In genomic region chr9:58449526-58449925, GRCm38 (mm10) we compare ENCODE assay signal across 21 mouse cellular contexts. TPM values are rescaled to one million over a fixed set of nuclear protein-coding genes. Genes with fewer than 3 reads are reported as not detected.
DNase-seq lines count a peak whose midpoint lies in the region; ATAC-seq lines count a peak whose summit lies in the region.
"Had no signal": no experiment of that assay in that cellular context is flagged by ENCODE, and none has a peak within 500 bp of the region (broad histone marks: within the 10 kb centered on the region; RNA-seq: fewer than 3 reads in every experiment).

No protein-coding gene starts in this region.

- no peak overlapping the region for H3K4me3 ChIP-seq in midbrain, embryonic 13.5 days (replicated peaks)
- H3K4me3 ChIP-seq in midbrain, embryonic 11.5 days (ENCODE audit: low read depth, low read length): no peak overlapping the region
- no peak overlapping the region for H3K4me3 ChIP-seq in forebrain, embryonic 16.5 days (replicated peaks; ENCODE audit: low read length)
- no peak overlapping the region for H3K4me3 ChIP-seq in midbrain, embryonic 16.5 days (ENCODE audit: low read depth, low read length)
- H3K4me3 ChIP-seq: embryonic facial prominence, embryonic 12.5 days; kidney, embryonic 15.5 days; liver, embryonic 12.5 days had no signal

- no peak for DNase-seq in midbrain, embryonic 11.5 days (ENCODE audit: low spot score, missing footprints)
- peak; percentile 55 for DNase-seq in R1 (ENCODE audit: low read depth, low spot score)
- no peak for DNase-seq in yolk sac, embryonic 10.5 days (ENCODE audit: low spot score)
- DNase-seq in c-Kit-positive CD71-positive TER-119-positive erythroid progenitor cells, embryonic 14.5 days (ENCODE audit: low spot score): no peak
- DNase-seq: adrenal gland, adult 2 months; cerebellum, adult 9-11 months; gastrocnemius, postnatal 14 days; heart, adult 18-20 months; heart, postnatal 36 days; kidney, postnatal 4 days; lung, adult 2 months; right cerebral cortex, postnatal 4 days; thymus, postnatal 14 days had no signal

- H3K9me3 ChIP-seq in midbrain, embryonic 13.5 days: no peaks in the 10 kb centered on the region
- H3K9me3 ChIP-seq in midbrain, embryonic 11.5 days (ENCODE audit: control insufficient read depth, low read length): no peaks in the 10 kb centered on the region
- no peaks in the 10 kb centered on the region for H3K9me3 ChIP-seq in forebrain, embryonic 16.5 days (ENCODE audit: control insufficient read depth, low read length)
- no peaks in the 10 kb centered on the region for H3K9me3 ChIP-seq in midbrain, embryonic 16.5 days (replicated peaks; ENCODE audit: control insufficient read depth, low read length, poor library complexity, severe bottlenecking)
- H3K9me3 ChIP-seq: embryonic facial prominence, embryonic 12.5 days; kidney, embryonic 15.5 days; liver, embryonic 12.5 days had no signal

- H3K4me1 ChIP-seq in midbrain, embryonic 13.5 days (replicated peaks): peaks cover 26% of the 10 kb centered on the region
- H3K4me1 ChIP-seq in midbrain, embryonic 11.5 days (ENCODE audit: control insufficient read depth, insufficient read depth, low read length): no peaks in the 10 kb centered on the region
- peaks cover 17% of the 10 kb centered on the region for H3K4me1 ChIP-seq in forebrain, embryonic 16.5 days (replicated peaks; ENCODE audit: control insufficient read depth, insufficient read depth, low read length)
- peaks cover 8% of the 10 kb centered on the region for H3K4me1 ChIP-seq in midbrain, embryonic 16.5 days (ENCODE audit: control insufficient read depth, insufficient read depth, low read length)
- H3K4me1 ChIP-seq: liver, embryonic 12.5 days had no signal

- H3K9ac ChIP-seq in midbrain, embryonic 13.5 days (replicated peaks): no peak overlapping the region
- no peak overlapping the region for H3K9ac ChIP-seq in midbrain, embryonic 11.5 days (ENCODE audit: low read length)
- H3K9ac ChIP-seq in forebrain, embryonic 16.5 days (replicated peaks; ENCODE audit: low read depth, low read length): no peak overlapping the region
- H3K9ac ChIP-seq in midbrain, embryonic 16.5 days (ENCODE audit: low read depth, low read length): no peak overlapping the region
- H3K9ac ChIP-seq: embryonic facial prominence, embryonic 12.5 days; kidney, embryonic 15.5 days; liver, embryonic 12.5 days had no signal

- H3K27ac ChIP-seq in midbrain, embryonic 13.5 days: peak overlapping the region; percentile 63
- no peak overlapping the region for H3K27ac ChIP-seq in midbrain, embryonic 11.5 days (ENCODE audit: low read depth, low read length)
- H3K27ac ChIP-seq in forebrain, embryonic 16.5 days (ENCODE audit: low read length): peak overlapping the region; percentile 74
- peak overlapping the region; percentile 39; the same call in 1 of the 2 replicates for H3K27ac ChIP-seq in midbrain, embryonic 16.5 days (ENCODE audit: low read length)
- H3K27ac ChIP-seq: embryonic facial prominence, embryonic 12.5 days; kidney, embryonic 15.5 days; liver, embryonic 12.5 days; stomach, postnatal 0 days had no signal

- no peak overlapping the region for H3K4me2 ChIP-seq in midbrain, embryonic 13.5 days (replicated peaks)
- no peak overlapping the region for H3K4me2 ChIP-seq in midbrain, embryonic 11.5 days
- no peak overlapping the region for H3K4me2 ChIP-seq in forebrain, embryonic 16.5 days (ENCODE audit: low read length)
- no peak overlapping the region for H3K4me2 ChIP-seq in midbrain, embryonic 16.5 days (ENCODE audit: low read length)
- H3K4me2 ChIP-seq: embryonic facial prominence, embryonic 12.5 days; kidney, embryonic 15.5 days; liver, embryonic 12.5 days had no signal

- peak; percentile 41; the same call in 1 of the 2 replicates for ATAC-seq in midbrain, embryonic 13.5 days
- no peak for ATAC-seq in midbrain, embryonic 11.5 days (ENCODE audit: low FRiP score)
- ATAC-seq in forebrain, embryonic 16.5 days: peak; percentile 57
- ATAC-seq in midbrain, embryonic 16.5 days: peak; percentile 37; the same call in 1 of the 2 replicates
- ATAC-seq: intestine, embryonic 16.5 days; liver, embryonic 12.5 days had no signal

- 27% methylated on average over 3 of the region's 3 CpGs for WGBS in midbrain, embryonic 13.5 days
- WGBS in midbrain, embryonic 11.5 days: 47% methylated on average over 3 of the region's 3 CpGs
- WGBS in forebrain, embryonic 16.5 days: 28% methylated on average over 3 of the region's 3 CpGs
- 22% methylated on average over 3 of the region's 3 CpGs for WGBS in midbrain, embryonic 16.5 days

- no peaks in the 10 kb centered on the region for H3K27me3 ChIP-seq in midbrain, embryonic 13.5 days
- H3K27me3 ChIP-seq in midbrain, embryonic 11.5 days (ENCODE audit: control insufficient read depth, insufficient read depth, low read length): no peaks in the 10 kb centered on the region; the same call in 1 of the 2 replicates
- no peaks in the 10 kb centered on the region for H3K27me3 ChIP-seq in forebrain, embryonic 16.5 days (replicated peaks; ENCODE audit: control insufficient read depth, insufficient read depth, low read length)
- H3K27me3 ChIP-seq in midbrain, embryonic 16.5 days (ENCODE audit: control insufficient read depth, insufficient read depth, low read depth, low read length): no peaks in the 10 kb centered on the region
- H3K27me3 ChIP-seq: embryonic facial prominence, embryonic 12.5 days; kidney, embryonic 15.5 days had no signal

- H3K36me3 ChIP-seq in midbrain, embryonic 13.5 days: no peaks in the 10 kb centered on the region
- no peaks in the 10 kb centered on the region for H3K36me3 ChIP-seq in midbrain, embryonic 11.5 days (ENCODE audit: control insufficient read depth, insufficient read depth, low read length)
- H3K36me3 ChIP-seq in forebrain, embryonic 16.5 days (ENCODE audit: control insufficient read depth, insufficient read depth): no peaks in the 10 kb centered on the region
- no peaks in the 10 kb centered on the region for H3K36me3 ChIP-seq in midbrain, embryonic 16.5 days (ENCODE audit: control insufficient read depth, insufficient read depth, low read length)
- H3K36me3 ChIP-seq: embryonic facial prominence, embryonic 12.5 days; kidney, embryonic 15.5 days; liver, embryonic 12.5 days had no signal

RNA-seq across cellular contexts. Expression of gene Insyn1, which starts 38.9 kb away (rescaled TPM):
- polyA plus RNA-seq in midbrain, embryonic 13.5 days (2015; fragmentation: Nextera tagmentation; extraction: Ambion mirVana): 2.9 and 5.2 TPM in 2 replicates
- polyA plus RNA-seq in midbrain, embryonic 11.5 days (2014; fragmentation: Nextera tagmentation; extraction: Ambion mirVana): 1.4 and 1.8 TPM in 2 replicates
- 4.0 and 4.9 TPM in 2 replicates for polyA plus RNA-seq in forebrain, embryonic 16.5 days (2015; fragmentation: Nextera tagmentation; extraction: Ambion mirVana)
- 6.7 and 7.2 TPM in 2 replicates for polyA plus RNA-seq in midbrain, embryonic 16.5 days (2015; fragmentation: Nextera tagmentation; extraction: Ambion mirVana)
